Mouse (Mus musculus): ENCODE results near the gene Cdk10.
"Not testable (repeated sequence)": the region's sequence is repeated elsewhere in the genome, so short reads cannot be mapped to it uniquely, and the experiment has no call there.

Cdk10 gene

GRCm38 (mm10) chr8:123224278-123225266 is at the start of gene Cdk10:
Gene Cdk10 (plus strand): TSS chr8:123224842.
- DNase-seq, result peak; percentile 96

GRCm38 (mm10) chr8:123181391-123181790 is 43.3 kb upstream of the Cdk10 start:
- peak; percentile 71 for DNase-seq

- peak; percentile 81 for DNase-seq
Measured at GRCm38 (mm10) chr8:123185566-123186409, 38.9 kb upstream of the Cdk10 start, which contains the start of gene Dpep1. Gene Dpep1 (plus strand): TSS chr8:123186242.

- no peak for DNase-seq
Measured at GRCm38 (mm10) chr8:123188006-123188405, 36.6 kb upstream of the Cdk10 start.

- DNase-seq, result no peak
Measured at GRCm38 (mm10) chr8:123188841-123189240, 35.8 kb upstream of the Cdk10 start.

GRCm38 (mm10) chr8:123190678-123191077 is 34.0 kb upstream of the Cdk10 start:
- peak; percentile 90 for DNase-seq

- DNase-seq, result no peak
Measured at GRCm38 (mm10) chr8:123191908-123192307, 32.7 kb upstream of the Cdk10 start.

- DNase-seq, result no peak
Measured at GRCm38 (mm10) chr8:123193771-123194170, 30.9 kb upstream of the Cdk10 start.

GRCm38 (mm10) chr8:123197016-123197415 is 27.6 kb upstream of the Cdk10 start:
- DNase-seq, result not testable (repeated sequence)

GRCm38 (mm10) chr8:123199864-123200263 is 24.8 kb upstream of the Cdk10 start:
- no peak for DNase-seq

- DNase-seq, result peak; percentile 88
Measured at GRCm38 (mm10) chr8:123202288-123202687, 22.4 kb upstream of the Cdk10 start.

GRCm38 (mm10) chr8:123203571-123203970 is 21.1 kb upstream of the Cdk10 start:
- DNase-seq, result no peak

GRCm38 (mm10) chr8:123211876-123212275 is 12.8 kb upstream of the Cdk10 start:
- no peak for DNase-seq

GRCm38 (mm10) chr8:123212321-123213117 is 12.1 kb upstream of the Cdk10 start, which contains the start of the genes Chmp1a and Spata33:
Gene Chmp1a (minus strand): TSS chr8:123212763.
Gene Spata33 (plus strand): TSS chr8:123212832.
- DNase-seq, result peak; percentile 97

GRCm38 (mm10) chr8:123213118-123213772 is 11.4 kb upstream of the Cdk10 start:
- DNase-seq, result no peak

- DNase-seq, result no peak
Measured at GRCm38 (mm10) chr8:123215430-123215829, 9.2 kb upstream of the Cdk10 start.

GRCm38 (mm10) chr8:123220917-123221316 is 3.7 kb upstream of the Cdk10 start:
- DNase-seq, result no peak

- DNase-seq, result no peak
Measured at GRCm38 (mm10) chr8:123228416-123228815, 3.8 kb downstream of the Cdk10 start.

- not testable (repeated sequence) for DNase-seq
Measured at GRCm38 (mm10) chr8:123230326-123230725, 5.7 kb downstream of the Cdk10 start.

GRCm38 (mm10) chr8:123231742-123232141 is 7.1 kb downstream of the Cdk10 start:
- DNase-seq, result peak; percentile 50

- no peak for DNase-seq
Measured at GRCm38 (mm10) chr8:123232553-123232952, 7.9 kb downstream of the Cdk10 start.

GRCm38 (mm10) chr8:123233300-123233699 is 8.7 kb downstream of the Cdk10 start:
- no peak for DNase-seq

All from kidney, postnatal 10 days (tissue).